Mouse (Mus musculus): ENCODE data around the gene Hoxd4. TPM values are rescaled to one million over a fixed set of nuclear protein-coding genes. Genes with fewer than 3 reads are reported as not detected.

The Hoxd4 gene
- polyA plus RNA-seq, 1 experiment from 2014 or later = 0.92 TPM

DNA sequence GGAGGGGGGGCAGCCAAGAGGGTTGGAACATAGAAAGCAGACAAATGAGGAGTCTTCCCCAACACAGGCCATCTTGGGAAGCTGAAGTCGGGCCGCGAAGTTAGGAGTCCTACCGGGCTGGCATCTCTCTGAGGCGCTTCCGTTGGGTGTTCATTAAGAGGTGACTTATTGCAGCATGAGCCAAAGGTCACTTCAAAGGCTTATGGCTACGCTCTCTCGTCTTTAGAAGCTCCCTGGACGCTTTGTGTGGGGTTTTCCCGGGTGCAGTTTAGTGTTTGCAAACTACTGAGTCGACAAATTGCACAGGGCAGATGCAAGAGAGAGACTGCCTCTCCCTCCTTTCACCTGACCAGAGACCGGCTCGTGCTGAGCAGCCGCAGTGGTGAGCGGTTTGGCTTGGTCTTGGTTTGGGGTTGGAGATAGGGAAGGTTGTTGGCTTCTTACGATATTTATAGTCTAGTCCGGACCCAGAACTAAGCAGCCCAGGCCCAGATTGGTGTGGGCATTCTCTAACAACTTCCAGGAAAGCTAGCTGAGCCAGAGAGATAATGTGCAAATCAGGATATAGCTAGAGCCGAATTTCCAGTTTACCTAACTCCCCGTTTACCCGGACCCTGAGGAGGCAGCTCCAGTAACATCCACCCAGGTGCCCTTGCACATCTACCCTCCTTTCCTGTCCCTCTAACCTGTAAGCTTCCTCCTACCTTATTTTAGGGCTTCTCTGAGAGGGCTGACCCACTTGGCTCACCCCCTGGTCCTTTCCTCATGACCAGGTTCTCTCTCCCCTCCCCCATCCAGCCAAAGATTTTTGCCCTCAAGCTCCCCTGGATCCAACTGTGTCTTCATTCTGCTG lies 27.1 kb downstream of the Hoxd4 start:
- no peak for ATAC-seq (ENCODE audit: insufficient read depth, low FRiP score, low read depth)
- Histone ChIP-seq H3K4me1 (0 out of 2 replicates have a peak, but pooled peaks cover 6% of the 10 kb centered on the region), H3K9ac (no peak overlapping the region)

DNA sequence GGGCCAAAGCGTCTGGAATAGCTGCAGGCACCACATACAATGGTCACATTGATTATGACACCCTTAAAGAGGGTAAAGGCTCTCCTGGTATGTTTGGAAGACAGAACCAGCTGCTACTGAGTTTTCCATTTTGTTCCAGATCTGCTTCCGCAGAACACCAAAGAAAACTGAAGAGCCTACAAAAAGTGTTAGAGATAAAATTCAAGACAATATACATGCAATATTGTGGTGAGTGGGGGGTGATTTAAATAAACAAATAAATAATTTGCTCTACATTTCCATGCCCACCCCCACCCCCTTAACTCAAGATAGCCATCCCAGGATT lies 27.7 kb downstream of the Hoxd4 start:
- 18% methylated on average over 2 of the region's 2 CpGs for WGBS
- H3K9me3 ChIP-seq = no peaks in the 10 kb centered on the region
- 0 out of 2 replicates have a peak, but pooled peaks cover 6% of the 10 kb centered on the region for H3K4me1 ChIP-seq
- no peak overlapping the region for H3K27ac ChIP-seq
- no peaks in the 10 kb centered on the region for H3K36me3 ChIP-seq
- no peak overlapping the region for H3K4me3 ChIP-seq (replicated peaks)
- H3K9ac ChIP-seq = no peak overlapping the region
- peaks cover 94% of the 10 kb centered on the region for H3K27me3 ChIP-seq (replicated peaks)
- H3K4me2 ChIP-seq = no peak overlapping the region
- ATAC-seq (ENCODE audit: insufficient read depth, low FRiP score, low read depth) = no peak

More for the DNA sequence above, 27.1 kb downstream of the Hoxd4 start:
- Histone ChIP-seq H3K27ac (no peak overlapping the region), H3K4me2 (no peak overlapping the region), H3K9me3 (no peaks in the 10 kb centered on the region), H3K36me3 (no peaks in the 10 kb centered on the region), H3K4me3 (replicated peaks) (no peak overlapping the region), H3K27me3 (replicated peaks) (peaks cover 92% of the 10 kb centered on the region)
- whole genome bisulfite sequencing = 1% methylated on average over 20 of the region's 20 CpGs

DNA sequence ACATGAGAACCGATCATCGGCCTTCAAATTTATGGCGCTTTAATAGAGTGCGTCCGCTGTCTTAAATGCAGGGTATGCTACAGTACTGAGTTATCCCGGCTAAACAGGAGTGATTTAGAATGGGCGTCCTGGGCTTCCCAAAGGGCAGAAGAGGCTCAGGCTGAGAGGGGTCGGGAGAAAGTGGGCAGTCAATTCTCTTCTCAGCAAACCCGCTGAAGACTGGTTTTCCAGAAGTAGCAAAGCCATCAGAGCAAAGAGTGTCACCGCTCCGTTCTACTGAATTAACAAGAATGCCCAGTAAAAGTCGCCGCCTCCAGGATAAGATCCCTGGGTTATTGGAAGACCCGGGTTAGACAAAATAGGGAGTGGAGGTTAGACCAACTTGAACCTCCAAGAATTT lies 28.1 kb downstream of the Hoxd4 start:
- H3K36me3 ChIP-seq = no peaks in the 10 kb centered on the region
- 0 out of 2 replicates have a peak overlapping the region, but pooled peaks have one; percentile 35 for H3K4me2 ChIP-seq
- no peak for ATAC-seq (ENCODE audit: insufficient read depth, low FRiP score, low read depth)
- H3K9ac ChIP-seq = no peak overlapping the region
- H3K27ac ChIP-seq = no peak overlapping the region
- no peak overlapping the region for H3K4me3 ChIP-seq (replicated peaks)
- H3K4me1 ChIP-seq = 0 out of 2 replicates have a peak, but pooled peaks cover 6% of the 10 kb centered on the region
- no peaks in the 10 kb centered on the region for H3K9me3 ChIP-seq
- H3K27me3 ChIP-seq (replicated peaks) = peaks cover 94% of the 10 kb centered on the region
- WGBS = 5% methylated on average over 14 of the region's 14 CpGs

DNA sequence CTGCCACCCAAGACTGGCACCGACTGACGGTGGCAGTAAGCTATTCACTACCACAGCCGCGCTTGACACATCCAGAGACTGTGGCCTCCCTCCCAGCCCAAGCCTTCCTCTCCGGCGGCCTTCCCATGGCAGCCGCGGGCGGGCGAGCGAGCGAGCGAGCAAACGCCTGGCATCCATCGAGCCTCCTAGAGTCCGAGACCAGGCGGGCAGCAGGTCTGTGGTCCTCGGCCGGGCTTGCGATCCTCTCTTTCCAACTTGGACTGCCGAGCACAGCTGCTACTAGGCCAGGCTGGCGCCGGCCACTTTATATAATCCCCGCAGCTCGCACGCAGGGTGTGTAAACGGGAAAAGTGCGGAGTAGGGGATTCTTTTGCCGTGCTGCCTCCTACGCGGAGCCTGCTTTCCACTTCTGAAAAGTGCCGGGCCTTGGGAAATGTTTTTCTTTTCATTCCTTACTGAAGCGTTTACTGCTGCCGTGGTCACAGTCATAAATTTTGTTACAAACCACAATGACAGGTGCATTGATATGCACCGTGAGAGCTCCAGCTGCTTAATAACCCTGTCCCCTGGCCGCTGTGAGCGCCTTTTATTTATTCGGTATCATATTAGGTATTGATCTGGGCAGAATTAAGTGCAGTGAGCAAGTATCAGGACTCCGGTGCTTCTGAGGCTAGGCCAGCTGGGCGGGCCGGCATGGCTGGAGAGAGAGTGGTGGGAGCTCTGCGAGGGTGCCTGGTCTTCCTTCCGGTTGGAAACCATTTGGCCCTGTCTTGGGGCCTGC lies 28.8 kb downstream of the Hoxd4 start:
- no peak overlapping the region for H3K4me3 ChIP-seq (replicated peaks)
- H3K9ac ChIP-seq = no peak overlapping the region
- 2% methylated on average over 43 of the region's 43 CpGs for WGBS
- H3K36me3 ChIP-seq = no peaks in the 10 kb centered on the region
- H3K4me1 ChIP-seq = 0 out of 2 replicates have a peak, but pooled peaks cover 6% of the 10 kb centered on the region
- no peaks in the 10 kb centered on the region for H3K9me3 ChIP-seq
- peaks cover 94% of the 10 kb centered on the region for H3K27me3 ChIP-seq (replicated peaks)
- no peak overlapping the region for H3K27ac ChIP-seq
- ATAC-seq (ENCODE audit: insufficient read depth, low FRiP score, low read depth) = no peak
- H3K4me2 ChIP-seq = peak overlapping the region; percentile 35; the same call in 1 of the 2 replicates

DNA sequence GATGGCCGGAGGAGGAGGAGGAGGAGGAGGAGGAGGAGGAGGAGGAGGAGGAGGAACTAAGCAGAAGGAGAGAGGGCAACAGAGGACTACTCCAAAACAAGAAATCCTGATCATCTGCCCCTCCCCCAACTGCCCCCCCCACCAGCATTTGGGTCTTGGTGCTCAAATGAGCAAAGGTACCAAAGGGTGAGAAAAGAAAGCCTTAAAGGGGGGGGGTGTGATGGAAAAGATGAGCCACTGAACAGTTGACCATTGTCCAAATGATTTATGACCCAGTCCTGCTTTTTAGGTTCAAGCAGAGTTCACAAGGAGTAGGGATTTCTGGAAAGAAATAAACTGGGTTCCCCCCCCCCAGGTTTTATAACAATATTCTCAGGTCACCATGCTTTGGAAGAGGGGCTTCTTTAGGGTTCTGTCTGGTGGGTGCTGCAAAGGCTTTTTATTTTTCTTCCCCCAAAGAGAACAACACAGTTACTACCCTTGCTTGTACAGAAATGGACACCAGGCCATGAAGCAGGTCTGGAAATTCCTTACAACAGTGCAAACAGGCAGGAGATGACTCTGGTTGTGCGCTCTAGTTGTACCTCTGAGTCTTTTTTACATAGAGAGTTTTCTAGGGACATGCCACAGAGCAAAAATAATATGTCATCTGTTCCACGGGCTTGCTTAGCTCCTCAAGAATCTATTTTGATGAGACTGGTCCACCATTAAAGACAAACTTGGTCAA lies 29.7 kb downstream of the Hoxd4 start:
- Histone ChIP-seq H3K9me3 (no peaks in the 10 kb centered on the region), H3K4me3 (replicated peaks) (no peak overlapping the region), H3K27me3 (replicated peaks) (peaks cover 94% of the 10 kb centered on the region), H3K4me1 (peaks cover 2% of the 10 kb centered on the region; the same call in 1 of the 2 replicates), H3K4me2 (no peak overlapping the region), H3K36me3 (no peaks in the 10 kb centered on the region), H3K9ac (no peak overlapping the region), H3K27ac (no peak overlapping the region)
- WGBS = 37% methylated on average over 2 of the region's 3 CpGs
- ATAC-seq (ENCODE audit: insufficient read depth, low FRiP score, low read depth) = no peak

DNA sequence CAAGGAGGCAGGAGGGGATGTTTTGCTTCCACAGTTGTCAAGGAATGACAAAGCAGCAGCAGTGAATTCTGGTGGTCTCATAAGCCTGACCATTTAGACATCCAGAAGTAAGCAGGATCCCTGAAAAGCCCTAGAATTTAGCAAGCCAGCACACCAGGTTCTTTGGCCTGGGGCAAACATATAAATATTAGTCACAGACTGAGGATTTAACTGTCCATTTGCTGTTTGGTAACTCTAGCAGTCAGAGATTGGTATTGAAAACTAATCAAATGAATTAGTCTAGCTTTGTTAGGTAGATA lies 30.2 kb downstream of the Hoxd4 start:
- Histone ChIP-seq H3K4me2 (no peak overlapping the region), H3K27me3 (replicated peaks) (peaks cover 94% of the 10 kb centered on the region), H3K4me3 (replicated peaks) (no peak overlapping the region), H3K36me3 (no peaks in the 10 kb centered on the region), H3K9ac (no peak overlapping the region), H3K9me3 (no peaks in the 10 kb centered on the region), H3K4me1 (peaks cover 7% of the 10 kb centered on the region; the same call in 1 of the 2 replicates), H3K27ac (no peak overlapping the region)
- ATAC-seq (ENCODE audit: insufficient read depth, low FRiP score, low read depth) = no peak

DNA sequence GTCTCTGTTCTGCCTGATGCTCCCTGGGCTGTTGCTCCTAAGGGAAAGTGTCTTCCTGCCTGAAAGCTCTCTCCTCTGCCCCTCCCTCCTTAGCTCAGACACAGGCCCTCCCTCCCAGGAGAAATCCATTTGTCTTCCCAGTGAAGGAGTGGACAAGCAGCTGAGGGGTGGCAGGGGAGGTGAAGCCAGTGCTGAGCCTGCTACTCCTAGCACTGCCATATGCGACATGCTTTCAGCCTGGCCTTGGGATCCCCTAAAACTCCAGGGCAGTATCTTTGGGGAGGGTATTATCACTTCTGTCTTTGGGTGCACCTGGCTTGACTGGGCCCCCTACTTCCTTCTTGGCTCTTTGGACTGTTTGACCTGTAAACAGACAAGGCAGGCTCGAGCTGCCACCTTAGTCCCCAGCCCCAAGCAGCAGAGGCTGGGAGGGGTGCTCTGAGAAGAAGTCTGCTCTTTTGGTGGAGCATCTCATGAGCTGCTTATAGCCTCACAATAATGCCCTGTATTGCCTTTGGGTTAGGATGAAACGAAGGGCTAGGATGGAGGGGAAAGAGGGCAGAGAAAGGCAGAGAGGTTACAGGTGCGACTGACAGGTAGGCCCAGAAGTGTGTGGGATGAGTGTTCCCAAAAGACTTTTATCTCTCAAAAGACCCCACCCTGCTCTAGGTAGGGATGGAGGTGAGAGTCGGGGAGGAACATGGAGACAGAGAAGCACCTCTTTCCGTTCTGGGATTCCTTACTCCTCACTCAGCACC lies 34.0 kb downstream of the Hoxd4 start:
- H3K27ac ChIP-seq = no peak overlapping the region
- no peak for ATAC-seq (ENCODE audit: insufficient read depth, low FRiP score, low read depth)
- H3K9me3 ChIP-seq = no peaks in the 10 kb centered on the region
- H3K27me3 ChIP-seq (replicated peaks) = peaks cover 93% of the 10 kb centered on the region
- H3K4me1 ChIP-seq = peaks cover 18% of the 10 kb centered on the region
- H3K9ac ChIP-seq = no peak overlapping the region
- H3K4me2 ChIP-seq = no peak overlapping the region
- no peak overlapping the region for H3K4me3 ChIP-seq (replicated peaks)
- 11% methylated on average over 6 of the region's 6 CpGs for WGBS
- no peaks in the 10 kb centered on the region for H3K36me3 ChIP-seq

DNA sequence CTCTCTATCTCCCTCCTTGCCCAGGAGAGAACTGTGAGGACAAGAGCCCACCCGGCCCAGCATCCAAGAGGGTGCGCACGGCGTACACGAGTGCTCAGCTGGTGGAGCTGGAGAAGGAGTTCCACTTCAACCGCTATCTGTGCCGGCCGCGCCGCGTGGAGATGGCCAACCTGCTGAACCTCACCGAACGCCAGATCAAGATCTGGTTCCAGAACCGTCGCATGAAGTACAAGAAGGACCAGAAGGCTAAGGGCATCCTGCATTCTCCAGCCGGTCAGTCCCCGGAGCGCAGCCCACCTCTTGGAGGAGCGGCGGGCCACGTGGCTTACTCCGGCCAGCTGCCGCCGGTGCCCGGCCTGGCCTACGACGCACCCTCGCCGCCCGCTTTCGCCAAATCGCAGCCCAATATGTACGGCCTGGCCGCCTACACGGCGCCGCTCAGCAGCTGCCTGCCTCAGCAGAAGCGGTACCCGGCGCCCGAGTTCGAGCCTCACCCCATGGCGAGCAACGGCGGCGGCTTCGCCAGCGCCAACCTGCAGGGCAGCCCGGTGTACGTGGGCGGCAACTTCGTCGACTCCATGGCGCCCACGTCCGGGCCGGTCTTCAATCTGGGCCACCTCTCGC lies 34.7 kb downstream of the Hoxd4 start:
- Histone ChIP-seq H3K9me3 (no peaks in the 10 kb centered on the region), H3K4me2 (peak overlapping the region; percentile 42), H3K4me1 (peaks cover 18% of the 10 kb centered on the region), H3K27ac (no peak overlapping the region), H3K4me3 (replicated peaks) (peak overlapping the region; percentile 23), H3K27me3 (replicated peaks) (peaks cover 96% of the 10 kb centered on the region), H3K36me3 (no peaks in the 10 kb centered on the region), H3K9ac (no peak overlapping the region)
- WGBS = 6% methylated on average over 58 of the region's 58 CpGs
- no peak for ATAC-seq (ENCODE audit: insufficient read depth, low FRiP score, low read depth)

DNA sequence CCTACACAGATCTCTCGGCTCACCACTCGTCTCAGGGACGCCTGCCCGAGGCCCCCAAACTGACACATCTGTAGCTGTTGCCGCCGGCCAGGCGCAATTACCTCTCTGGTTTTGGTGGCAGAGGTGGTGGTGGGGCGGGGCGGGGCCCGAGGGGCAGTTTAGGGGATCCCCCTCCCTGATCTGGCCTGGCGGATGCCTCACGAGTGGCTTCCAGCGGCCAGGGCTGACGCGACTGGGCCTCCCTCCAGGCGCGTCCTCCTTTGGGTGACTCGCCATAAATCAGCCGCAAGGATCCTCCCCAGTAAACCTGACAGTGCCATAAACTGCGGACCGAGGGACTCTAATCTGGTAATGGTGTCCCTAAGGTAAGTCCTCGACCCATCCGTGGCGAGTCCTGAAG lies 35.3 kb downstream of the Hoxd4 start:
- Histone ChIP-seq H3K27ac (no peak overlapping the region), H3K4me1 (peaks cover 18% of the 10 kb centered on the region), H3K36me3 (no peaks in the 10 kb centered on the region), H3K27me3 (replicated peaks) (peaks cover 96% of the 10 kb centered on the region), H3K4me2 (peak overlapping the region; percentile 42), H3K9me3 (no peaks in the 10 kb centered on the region), H3K9ac (no peak overlapping the region), H3K4me3 (replicated peaks) (peak overlapping the region; percentile 23)
- ATAC-seq (ENCODE audit: insufficient read depth, low FRiP score, low read depth) = no peak
- WGBS = 7% methylated on average over 24 of the region's 24 CpGs

DNA sequence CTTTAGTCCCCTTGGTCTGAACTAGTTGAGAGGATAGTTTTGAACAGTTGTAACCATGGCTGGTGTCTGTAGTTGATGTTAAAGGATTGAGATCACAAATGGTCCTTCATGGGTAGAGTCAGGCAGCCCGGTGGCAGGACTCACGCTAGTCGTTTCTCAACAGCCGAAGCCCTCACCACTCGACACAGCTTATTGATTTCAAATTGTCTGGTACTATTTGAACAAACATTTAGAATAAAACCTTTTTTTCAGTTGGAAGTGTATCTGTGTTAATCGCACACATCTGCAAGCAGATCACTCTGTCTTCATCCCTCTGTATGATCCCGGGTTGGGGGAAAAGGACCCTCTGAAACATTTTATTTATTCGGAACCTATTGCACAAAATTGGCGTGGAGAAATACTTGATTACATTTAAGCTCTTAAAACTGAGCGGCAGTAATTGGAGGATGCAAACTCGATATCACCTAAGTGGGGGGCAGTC lies 36.0 kb downstream of the Hoxd4 start:
- H3K4me3 ChIP-seq (replicated peaks) = no peak overlapping the region
- ATAC-seq (ENCODE audit: insufficient read depth, low FRiP score, low read depth) = no peak
- H3K9me3 ChIP-seq = no peaks in the 10 kb centered on the region
- no peak overlapping the region for H3K4me2 ChIP-seq
- H3K27me3 ChIP-seq (replicated peaks) = peaks cover 96% of the 10 kb centered on the region
- 25% methylated on average over 11 of the region's 11 CpGs for WGBS
- no peak overlapping the region for H3K27ac ChIP-seq
- H3K9ac ChIP-seq = no peak overlapping the region
- no peaks in the 10 kb centered on the region for H3K36me3 ChIP-seq
- peaks cover 21% of the 10 kb centered on the region for H3K4me1 ChIP-seq

DNA sequence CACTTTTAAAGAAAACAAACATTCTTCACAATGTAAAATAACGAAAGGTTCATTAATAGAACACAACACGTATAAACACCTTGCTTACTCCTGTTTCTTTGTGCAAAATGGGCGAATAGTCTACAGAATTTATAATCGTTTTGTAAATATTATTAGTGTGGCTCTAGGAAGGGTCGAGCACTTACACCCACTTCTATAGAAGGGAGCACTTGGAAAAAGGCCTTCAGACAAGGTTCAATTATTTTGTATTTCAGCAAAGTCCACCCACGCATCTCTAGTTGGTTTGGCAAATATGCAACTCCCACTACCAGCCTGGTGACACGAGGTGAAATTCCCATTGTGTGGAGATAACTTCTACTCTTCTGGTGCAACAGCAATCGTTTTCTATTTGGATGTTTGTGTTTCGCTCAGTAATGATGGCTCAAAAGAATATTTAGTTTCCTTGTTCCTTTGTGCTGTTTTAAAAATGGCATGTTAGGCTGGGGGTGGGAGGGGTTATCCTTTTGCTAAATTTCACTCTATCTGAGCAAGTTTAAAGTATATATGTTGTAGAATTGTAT lies 36.8 kb downstream of the Hoxd4 start:
- H3K4me2 ChIP-seq = no peak overlapping the region
- WGBS = 17% methylated on average over 9 of the region's 9 CpGs
- H3K27ac ChIP-seq = no peak overlapping the region
- ATAC-seq (ENCODE audit: insufficient read depth, low FRiP score, low read depth) = no peak
- no peaks in the 10 kb centered on the region for H3K36me3 ChIP-seq
- no peaks in the 10 kb centered on the region for H3K9me3 ChIP-seq
- no peak overlapping the region for H3K4me3 ChIP-seq (replicated peaks)
- peaks cover 27% of the 10 kb centered on the region for H3K4me1 ChIP-seq
- H3K27me3 ChIP-seq (replicated peaks) = peaks cover 99% of the 10 kb centered on the region
- H3K9ac ChIP-seq = no peak overlapping the region

All from stomach, embryonic 15.5 days (tissue).